Mouse (Mus musculus): ENCODE results near the gene Cnn3. TPM values are rescaled to one million over a fixed set of nuclear protein-coding genes. Genes with fewer than 3 reads are reported as not detected.

Gene Cnn3
- total RNA-seq, 4 experiments from 2014 or later, result 30.4 to 35.4 (median 33.8) TPM

DNA sequence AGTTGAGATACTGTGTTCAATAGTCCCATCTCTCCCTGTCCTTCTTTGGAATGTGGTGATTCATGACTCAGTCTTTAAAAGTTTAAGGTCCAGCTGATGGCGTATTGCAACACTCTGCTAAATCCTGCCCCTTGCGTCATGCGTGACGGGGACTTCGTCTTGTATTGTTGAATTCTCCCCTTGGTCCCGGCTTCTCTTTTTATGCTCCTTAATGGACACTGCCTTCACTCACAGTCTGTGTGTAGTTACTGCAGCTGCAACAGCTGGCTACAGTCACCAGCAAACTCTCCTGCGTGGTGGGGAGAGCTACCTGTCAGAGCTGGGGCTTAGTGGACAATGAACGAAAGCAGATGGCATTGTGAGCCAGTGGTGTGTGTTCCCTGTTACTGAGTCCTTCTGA, 23.2 kb downstream of the Cnn3 start:
- DNase-seq (ENCODE audit: low spot score), result peak; percentile 40

DNA sequence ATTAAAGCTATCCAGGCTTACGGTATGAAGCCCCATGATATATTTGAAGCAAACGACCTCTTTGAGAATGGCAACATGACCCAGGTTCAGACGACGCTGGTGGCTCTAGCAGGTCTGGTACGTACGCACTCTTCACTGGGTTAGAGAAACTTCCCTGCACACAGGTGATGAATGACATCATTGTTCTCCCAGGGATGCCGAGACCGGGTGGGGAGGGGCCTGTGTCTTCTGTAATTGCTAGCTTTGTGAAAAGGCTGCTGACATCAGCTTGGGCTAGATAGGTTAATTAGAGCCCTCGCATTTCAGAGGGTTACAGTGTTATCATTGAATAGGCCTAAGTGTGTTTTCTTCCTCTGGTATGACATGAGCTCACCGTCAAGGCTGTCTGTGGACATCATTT, 25.1 kb downstream of the Cnn3 start:
- no peak for DNase-seq (ENCODE audit: low spot score)

DNA sequence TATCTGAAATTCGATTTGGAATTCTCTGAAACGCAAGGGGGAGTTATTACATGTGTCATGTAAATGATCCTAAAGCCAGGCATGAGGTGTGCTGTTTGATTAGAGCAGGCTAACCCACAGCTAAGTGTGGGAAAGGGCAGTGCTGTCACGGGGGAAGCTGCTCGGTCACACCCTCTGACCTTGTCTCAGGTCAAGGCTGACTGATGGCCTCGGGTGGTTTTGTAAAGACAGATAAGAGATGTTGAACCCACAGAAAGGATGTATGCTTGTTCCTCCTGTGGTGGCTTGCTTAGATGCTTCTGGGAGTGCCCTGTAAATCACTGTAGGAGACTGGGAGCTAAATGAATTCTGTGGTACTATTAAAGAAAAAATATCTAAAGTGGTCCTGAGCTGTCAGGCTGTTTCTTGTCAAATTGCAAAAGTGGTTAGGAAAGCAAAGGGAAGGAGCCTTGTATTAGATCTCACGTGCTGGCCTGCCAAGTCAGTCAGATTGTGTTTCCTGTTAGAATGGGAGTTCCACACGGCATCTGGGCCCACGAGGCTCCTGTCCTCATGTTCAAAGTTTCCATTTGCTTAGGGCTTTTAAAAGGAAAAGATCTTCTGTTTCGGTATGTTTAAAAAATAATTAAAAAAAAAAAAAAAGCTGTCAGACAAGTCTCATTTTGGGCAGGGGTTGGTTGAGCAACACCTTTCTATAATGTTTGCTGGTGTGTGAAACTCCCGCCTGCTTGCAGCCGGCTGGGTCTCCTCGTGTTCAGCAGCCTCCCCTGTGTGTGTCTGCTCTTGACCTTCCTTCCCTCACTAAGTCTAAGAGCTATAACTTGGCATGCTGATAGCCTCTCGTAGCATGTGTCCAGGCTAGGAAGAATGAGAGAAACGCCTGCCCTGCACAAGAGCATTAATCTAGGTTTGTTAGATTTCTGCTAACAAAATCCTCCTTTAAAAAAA, 32.5 kb downstream of the Cnn3 start:
- DNase-seq (ENCODE audit: low spot score), result no peak

DNA sequence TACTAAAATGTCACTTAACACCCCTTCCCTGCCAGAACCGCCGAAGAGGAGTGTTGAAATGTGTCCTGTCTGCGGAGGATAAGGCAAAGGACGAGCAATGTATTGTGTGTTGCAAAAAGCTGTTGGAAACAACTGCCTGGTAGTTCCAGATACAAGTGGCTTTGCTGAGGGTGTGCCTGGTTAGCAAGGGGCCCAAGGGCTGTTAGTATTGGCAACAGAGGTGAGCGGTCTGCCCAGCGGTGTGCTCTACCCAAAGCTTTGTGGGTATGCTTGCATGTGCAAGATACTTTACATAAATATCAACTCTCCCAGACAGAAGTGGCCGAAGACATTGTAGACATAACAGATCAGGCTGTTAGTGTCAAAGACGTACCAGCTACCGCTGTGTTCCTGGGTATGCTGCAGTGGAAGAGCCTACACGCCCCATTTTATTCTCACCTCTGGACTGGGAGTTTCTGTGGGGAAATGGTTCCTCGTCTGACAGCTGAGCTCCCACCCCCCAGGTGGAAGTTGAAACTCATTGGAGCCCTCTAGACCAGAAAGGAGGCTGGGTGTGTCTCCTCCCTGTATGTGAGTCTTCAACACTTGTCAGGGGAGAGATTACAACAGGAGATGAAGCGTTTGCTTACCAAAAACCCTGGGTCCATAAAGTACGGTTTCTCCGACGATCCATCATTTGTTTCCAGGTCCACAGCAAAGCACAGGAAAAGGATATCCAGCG, 34.3 kb downstream of the Cnn3 start:
- DNase-seq (ENCODE audit: low spot score), result no peak

DNA sequence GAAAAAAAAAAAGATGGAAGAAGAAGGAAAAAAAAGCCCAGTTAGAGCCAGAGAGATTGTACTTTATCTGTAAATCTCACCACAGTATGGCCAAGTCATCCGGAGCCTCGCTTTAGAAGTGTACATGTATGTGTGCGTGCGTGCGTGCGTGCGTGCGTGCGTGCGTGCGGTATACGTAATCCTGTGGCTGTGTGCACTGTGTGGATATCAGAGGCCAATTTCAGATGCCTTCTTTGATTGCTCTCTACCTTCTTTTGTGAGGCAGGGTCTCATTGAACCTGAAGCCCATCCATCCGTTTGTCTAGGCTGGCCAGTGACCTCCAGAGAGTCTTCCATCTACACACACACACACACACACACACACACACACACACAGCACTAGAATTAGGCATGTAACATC, 35.2 kb downstream of the Cnn3 start:
- DNase-seq (ENCODE audit: low spot score), result no peak

DNA sequence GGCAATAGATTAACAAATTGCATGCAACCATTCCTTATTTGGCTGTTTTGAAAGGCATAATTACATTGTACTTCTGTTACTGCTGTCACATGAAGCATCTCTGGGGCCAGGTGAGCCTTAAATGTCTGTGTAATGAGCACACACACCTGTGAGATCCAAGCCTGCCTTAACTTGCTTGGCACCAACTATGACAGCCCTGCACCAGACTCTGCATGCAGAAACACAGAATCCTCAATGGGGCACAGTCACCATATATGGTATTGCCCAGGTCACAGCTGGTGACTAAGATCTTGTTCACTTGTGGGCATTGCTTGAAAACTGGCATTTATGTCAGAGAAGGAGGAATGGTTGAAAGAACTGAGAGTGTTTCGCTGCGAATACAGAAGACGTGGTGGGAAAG, 36.5 kb downstream of the Cnn3 start:
- DNase-seq (ENCODE audit: low spot score), result no peak

DNA sequence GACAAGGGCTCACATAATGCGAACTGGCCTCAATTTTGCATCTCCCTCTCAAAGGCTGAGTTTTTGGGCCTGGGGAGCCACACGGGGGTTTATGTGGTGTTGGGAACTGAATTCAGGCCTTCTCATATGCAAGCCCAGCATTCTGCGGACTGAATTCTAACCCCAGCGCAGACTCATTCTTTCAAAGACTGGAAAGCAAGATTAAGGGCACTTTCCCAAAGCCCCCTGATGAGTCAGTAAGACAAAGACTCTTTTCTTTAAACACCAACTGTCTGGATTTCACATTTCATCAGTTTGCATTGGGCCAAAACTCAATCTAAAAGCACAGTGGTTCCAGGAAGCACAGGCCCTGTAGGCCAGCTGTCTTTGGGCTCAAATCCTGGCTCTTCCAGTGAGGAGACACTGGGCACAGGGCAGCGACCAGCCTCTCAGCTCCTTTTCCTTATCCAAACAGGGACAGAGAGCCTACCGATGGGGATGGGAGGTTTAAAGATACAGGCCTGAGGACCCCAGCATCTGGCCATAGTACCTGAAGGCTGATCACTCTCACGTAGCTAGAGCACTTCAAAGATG, 38.5 kb downstream of the Cnn3 start:
- DNase-seq (ENCODE audit: low spot score), result no peak

DNA sequence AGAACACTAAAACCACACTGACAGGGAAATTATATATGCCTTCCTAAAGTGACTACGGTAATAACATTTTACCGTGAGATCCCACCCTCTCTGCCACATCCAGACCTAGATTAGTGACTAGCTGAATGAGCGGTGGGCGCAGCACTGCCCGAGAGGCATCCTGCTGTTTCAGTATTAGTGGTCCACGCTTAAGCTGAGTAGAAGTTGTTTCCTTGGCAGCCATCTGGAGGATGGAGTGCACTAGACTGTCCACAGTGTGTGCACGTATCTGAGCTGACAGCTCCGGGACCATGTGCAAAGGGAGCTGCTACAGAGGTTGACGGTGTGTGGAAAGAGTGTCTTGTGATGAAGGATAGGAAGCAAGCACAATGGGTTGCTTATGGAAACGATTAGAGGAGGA, 39.5 kb downstream of the Cnn3 start:
- DNase-seq (ENCODE audit: low spot score), result no peak

DNA sequence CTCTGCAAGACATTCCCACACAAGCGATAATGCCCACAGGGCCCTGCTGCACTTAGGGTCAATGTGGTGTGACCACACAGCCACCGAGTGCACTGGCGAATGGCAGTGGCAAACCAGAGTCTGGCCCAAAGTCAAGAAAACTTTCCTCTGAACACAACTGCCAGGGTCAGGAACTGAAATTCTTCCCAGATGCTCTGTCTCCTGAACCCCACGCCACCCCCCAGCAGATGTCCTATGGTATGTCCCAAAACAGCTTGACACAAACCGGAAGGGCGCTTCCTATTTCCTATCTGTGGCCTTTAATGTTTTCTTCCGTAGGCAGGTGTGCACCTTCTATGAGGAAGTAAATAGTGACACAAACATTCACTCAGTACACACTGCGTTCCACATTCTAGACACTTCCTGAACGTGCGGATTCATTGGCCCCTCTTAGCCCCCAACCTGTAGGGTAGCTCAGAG, 40.8 kb downstream of the Cnn3 start:
- DNase-seq (ENCODE audit: low spot score), result no peak

DNA sequence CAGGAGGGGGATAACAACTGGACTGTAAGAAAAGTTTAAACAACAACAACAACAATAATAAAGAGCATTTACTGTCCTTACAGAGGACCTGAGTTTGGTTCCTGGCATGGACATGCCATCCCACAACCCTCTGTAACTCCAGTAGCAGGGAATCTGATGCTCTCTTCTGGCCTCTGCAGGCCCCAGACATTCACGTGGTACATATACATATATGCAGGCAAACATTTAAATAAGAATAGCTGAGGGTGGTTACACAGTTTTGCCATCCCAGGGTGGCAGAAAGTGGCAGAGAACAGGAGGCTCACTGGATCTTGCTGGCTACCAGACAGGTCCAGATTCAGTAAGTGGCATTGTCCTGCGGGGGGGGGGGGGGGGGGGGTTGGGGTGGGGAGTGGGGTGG, 41.8 kb downstream of the Cnn3 start:
- no peak for DNase-seq (ENCODE audit: low spot score)

DNA sequence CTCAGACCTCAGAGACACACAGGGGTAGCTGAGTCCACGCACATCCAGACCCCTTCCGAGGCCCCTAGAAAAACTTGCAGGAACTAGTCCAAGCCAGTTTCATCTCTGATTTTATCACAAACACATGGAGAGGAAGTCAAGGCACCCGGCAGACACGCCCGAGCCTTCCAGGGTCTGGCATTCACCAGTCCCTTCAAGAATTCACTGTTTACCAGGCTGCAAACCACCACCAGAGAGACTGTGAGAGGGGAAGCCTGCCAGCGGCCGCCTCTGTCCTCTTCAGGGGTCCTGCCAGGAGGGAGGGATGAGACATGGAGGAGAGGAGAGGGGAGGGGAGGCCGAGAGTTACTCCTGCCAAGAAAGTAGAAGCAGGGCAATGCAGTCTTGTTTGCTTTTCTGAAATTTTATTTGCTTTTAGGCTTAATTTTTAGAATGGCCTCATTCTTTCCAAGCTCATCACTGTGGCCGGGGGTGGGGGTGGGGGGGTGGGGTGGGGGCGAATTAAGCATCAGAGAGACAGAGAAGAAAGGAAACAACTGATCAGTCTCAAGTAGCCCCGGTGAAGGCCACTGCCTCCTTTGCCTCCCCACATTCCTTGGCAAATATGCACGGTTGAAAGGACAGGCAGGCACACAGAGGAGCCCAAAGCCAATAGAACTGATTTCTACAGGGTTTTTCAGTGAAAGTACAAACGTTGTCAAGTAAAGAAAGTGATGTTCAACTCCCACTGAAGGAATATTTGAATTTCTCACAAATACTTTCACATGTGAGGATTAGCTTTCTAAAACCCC, 43.1 kb downstream of the Cnn3 start:
- no peak for DNase-seq (ENCODE audit: low spot score)

DNA sequence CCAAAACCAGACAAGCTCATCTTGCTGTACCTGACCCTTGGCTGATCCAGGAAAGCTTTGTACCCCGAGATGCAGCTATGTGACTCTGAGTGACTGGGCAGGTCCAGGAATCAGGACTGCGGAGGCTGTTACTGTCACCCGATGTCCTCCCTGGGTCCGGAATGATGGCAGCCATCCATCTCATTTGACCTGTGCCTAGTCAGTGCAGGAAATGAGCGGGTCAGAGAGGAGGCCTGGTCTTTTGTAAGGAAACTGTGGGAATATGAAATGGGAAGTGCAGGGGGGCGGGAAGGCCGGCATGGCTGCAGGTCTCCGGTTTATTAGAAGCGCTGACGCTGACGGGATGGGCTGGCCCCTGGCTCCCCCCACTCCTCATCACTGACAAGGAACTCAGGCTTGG, 45.4 kb downstream of the Cnn3 start:
- DNase-seq (ENCODE audit: low spot score), result no peak

DNA sequence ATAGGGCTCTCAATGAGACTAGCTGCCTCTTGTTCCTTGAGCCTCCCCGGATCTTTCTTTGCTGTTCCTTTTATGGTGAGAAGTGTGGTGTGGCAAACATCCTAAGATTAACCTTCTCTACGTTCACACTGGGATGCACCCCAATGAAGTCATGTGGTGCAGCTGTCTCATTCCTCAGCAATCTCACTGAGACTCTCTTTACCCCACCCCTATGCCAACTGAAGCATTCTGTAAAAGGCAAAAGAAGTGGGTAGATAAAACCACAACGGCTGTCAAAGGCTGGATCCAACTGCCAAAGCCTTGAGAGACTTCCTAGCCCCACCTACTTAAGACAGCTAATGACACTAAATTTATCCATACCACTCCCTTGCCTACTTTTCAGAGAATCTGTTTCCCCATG, 48.4 kb downstream of the Cnn3 start:
- DNase-seq (ENCODE audit: low spot score), result no peak

DNA sequence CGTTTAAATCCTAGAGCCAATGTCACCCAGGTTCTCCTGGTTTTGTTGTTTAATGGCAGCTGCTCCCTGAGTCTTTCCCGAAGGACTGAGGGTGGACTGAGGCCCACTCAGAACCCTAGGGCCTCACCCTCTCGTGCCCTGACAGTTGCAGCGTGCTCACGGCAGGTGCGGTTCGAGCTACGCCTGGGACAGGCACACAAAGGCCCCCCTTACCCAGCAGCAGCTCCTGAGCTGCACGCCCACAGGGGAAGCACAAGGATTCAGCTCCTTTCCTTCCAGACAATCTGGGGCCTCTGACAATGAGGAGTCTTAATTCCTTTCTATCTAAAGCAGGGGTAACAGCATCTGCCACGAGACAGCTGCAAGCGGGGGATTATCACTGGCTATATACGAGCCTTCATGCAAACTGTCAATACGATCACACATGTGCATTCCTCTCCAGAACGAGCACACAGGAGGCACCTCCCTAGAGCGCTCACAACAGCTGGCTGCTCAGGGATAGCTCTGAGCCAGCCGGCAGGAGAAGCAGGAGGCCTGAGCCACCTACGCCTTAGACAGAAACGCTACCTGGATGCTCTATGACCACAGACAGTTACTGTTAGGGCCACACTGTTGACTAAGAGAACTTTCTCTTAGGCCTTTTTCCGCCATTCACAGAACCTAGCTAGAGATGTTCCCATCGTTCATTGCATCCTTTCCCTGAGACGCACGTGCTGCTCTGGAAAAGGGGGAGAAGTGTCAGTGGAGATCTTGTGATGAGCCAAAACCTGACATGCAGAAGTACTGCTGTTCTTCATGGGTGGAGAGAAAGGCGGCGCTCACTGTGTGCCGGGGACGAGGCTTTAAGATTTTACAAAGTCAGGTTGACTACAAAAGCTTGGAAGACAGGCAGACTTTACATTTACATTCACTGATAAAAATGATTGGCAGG, 54.0 kb downstream of the Cnn3 start:
- DNase-seq (ENCODE audit: low spot score), result no peak

DNA sequence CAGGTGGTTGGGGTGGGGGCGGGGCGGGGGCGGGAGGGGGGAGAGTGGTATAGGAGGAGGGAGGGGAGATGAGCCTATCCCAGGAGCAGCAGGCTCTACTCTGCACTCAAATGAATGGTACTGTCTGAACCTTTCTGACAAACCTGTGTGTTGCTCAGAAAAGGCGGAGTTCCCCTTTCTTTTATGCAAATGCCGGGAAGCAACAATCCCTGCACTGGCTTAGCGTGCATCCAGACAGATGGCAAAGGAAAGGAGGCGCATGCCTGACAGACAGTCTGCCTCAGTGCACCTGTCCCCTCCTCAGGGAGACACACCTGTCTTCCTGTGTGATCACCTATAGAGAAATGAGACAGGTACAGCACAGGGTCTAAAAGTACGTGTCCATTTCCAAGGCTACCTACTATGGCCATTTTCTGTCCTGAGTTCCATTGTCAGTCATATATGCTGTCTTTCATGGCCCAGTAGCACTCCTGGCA, 54.7 kb downstream of the Cnn3 start:
- no peak for DNase-seq (ENCODE audit: low spot score)

DNA sequence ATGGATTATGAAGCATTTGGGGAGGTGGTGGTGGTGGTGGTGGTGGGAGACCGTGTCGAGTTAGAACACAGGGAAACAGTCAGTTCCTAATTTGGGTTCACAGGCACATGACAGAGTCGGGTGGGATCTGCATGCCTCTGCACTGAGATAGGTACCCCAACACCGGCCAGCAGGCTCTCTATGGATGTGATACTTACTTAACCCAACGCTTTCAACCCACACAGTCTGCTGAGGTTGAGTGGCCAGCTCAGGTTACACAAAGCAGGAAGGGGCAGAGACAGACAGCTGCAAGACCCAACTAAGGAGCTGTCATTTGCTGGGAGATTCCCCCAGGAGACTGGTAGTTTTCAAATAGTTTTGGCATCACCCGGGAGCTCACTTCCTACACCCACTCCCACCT, 55.3 kb downstream of the Cnn3 start:
- no peak for DNase-seq (ENCODE audit: low spot score)

DNA sequence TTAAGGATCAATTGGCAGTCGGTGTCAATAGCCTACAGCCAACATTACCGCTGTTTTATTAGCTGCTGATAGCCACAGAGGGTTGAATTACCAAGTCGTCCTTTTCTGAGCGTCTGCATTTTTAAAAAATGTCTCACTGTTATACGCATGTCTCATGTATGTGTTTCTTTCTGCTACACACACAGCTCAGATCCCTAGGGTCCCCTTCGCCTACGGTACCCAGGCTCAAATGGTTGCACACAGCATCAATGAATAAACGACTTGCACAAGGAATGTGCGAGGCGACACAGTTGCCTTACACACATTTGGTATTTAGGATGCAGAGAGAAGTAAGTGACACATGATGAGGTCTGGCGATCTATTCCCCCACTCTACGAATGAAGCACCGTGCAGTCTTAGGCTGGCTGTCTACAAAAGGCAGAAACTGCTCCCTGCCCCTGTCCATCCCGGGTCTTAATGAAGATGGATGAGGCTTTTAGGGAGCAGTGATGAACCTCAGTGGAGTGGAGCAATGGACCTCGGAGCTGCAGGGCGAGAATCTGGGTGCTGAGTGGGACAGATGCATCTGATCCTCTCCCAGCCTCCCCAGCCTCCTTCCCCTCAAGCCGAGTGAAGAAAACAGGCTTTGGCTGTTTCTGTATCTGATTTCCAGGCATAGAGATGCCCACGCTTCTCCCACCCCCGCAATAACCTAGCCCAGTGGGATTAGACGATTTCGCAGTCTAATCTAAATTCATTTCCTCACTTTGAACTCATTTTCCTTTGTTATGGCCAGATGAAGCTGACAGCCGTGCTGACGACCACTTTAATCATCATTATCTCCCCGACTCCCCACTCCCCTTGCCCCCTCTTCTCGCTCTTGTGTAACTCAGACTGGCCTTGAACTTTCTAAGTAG, 57.2 kb downstream of the Cnn3 start:
- no peak for DNase-seq (ENCODE audit: low spot score)

DNA sequence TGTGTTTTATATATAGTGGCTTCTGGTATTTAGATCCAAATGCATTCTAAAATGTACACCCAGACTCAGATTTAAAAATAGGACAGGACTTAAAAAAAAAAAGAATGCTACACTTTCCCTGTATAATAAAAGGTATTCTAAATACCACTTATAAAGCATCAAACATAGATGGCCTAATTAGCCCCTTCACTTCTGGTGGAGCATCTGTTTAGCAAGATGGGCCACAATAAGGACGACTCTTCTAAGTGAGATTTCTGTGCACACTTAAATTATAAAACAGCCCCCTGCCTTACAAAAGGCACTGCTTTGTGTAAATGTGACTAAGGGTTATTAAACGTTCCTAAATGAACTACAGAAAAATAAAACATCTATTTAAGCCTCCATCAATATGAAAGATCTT, 58.9 kb downstream of the Cnn3 start:
- no peak for DNase-seq (ENCODE audit: low spot score)

DNA sequence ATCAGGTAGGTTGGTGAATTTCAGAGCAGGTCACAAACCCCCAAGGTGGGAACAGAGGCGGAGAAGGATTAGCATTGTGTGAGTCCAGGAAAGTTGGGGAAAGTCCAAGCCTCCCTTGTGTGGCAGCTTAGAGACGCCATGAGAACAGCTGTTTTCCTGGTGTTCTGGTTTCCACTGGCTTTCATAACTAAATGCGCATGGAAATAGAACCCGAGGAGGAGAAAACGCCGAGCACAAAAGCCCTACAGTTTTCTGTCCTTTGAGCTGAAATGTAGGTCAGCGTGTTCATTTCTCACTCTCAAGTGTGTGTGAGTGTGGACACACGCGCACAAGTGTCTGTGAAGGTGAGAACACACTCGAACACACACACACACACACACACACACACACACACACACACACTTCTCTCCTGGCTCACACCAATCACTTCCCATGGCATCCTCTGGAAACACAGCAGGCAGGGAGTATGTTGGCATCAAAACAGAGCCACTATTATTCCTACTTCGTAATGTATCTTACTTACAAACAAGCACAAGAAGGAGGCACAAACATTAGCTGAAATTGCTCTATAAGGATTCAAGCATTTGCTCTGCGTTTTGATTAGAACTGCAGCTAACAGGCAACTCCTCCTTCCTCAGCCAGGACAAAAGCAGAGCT, 63.3 kb downstream of the Cnn3 start:
- DNase-seq (ENCODE audit: low spot score), result no peak
